Mouse (Mus musculus) layer of hippocampus, postnatal 10 days (tissue): Measurements from ENCODE around the gene Parva. TPM values are rescaled to one million over a fixed set of nuclear protein-coding genes. Genes with fewer than 3 reads are reported as not detected.

ENCODE experiments used
- DNase-seq, 2 experiments: peaks; one replicate each; pipeline ENCODE4 v3.0.0; 2021; ENCODE audit warnings: low spot score in 2 of 2
- total RNA-seq, 2 experiments: library from RNA; stranded (reverse); gene quantifications; 2 replicates each; pipeline ENCODE4 v1.2.3; 2021

Parva gene
- total RNA-seq, 2 experiments from 2014 or later, result 50.9 to 56.0 TPM

GRCm38 (mm10) chr7:112417598-112417997 lies 9.7 kb upstream of the Parva start:
- DNase-seq, result no peak

GRCm38 (mm10) chr7:112423438-112423837 lies 3.9 kb upstream of the Parva start:
- DNase-seq, result no peak

- DNase-seq, result no peak
These were observed 494 bp upstream of the Parva start for GRCm38 (mm10) chr7:112426811-112427210.

GRCm38 (mm10) chr7:112428158-112428535 lies 842 bp downstream of the Parva start:
- peak; percentile 74 to 80 for DNase-seq

- no peak for DNase-seq
These were observed 12.5 kb downstream of the Parva start for GRCm38 (mm10) chr7:112439846-112440245.

- no peak for DNase-seq
These were observed 17.1 kb downstream of the Parva start for GRCm38 (mm10) chr7:112444152-112444984.

- no peak for DNase-seq
These were observed 17.7 kb downstream of the Parva start for GRCm38 (mm10) chr7:112444985-112445367.

- no peak for DNase-seq
These were observed 19.2 kb downstream of the Parva start for GRCm38 (mm10) chr7:112446498-112446897.

GRCm38 (mm10) chr7:112449954-112450700 lies 22.8 kb downstream of the Parva start:
- DNase-seq, result no peak

- no peak for DNase-seq
These were observed 25.2 kb downstream of the Parva start for GRCm38 (mm10) chr7:112452471-112452870.

- DNase-seq, result no peak
These were observed 26.5 kb downstream of the Parva start for GRCm38 (mm10) chr7:112453805-112454214.

GRCm38 (mm10) chr7:112454380-112454779 lies 27.1 kb downstream of the Parva start:
- DNase-seq, result no peak

- no peak for DNase-seq
These were observed 27.6 kb downstream of the Parva start for GRCm38 (mm10) chr7:112454951-112455350.

GRCm38 (mm10) chr7:112455566-112456110 lies 28.3 kb downstream of the Parva start:
- DNase-seq, result no peak

GRCm38 (mm10) chr7:112457373-112457772 lies 30.1 kb downstream of the Parva start:
- no peak for DNase-seq

- DNase-seq, result no peak
These were observed 30.6 kb downstream of the Parva start for GRCm38 (mm10) chr7:112457920-112458319.

- peak in 1 of 2 experiments; percentile 25 for DNase-seq
These were observed 31.1 kb downstream of the Parva start for GRCm38 (mm10) chr7:112458440-112458839.

GRCm38 (mm10) chr7:112463074-112463473 lies 35.8 kb downstream of the Parva start:
- DNase-seq, result no peak

- DNase-seq, result no peak
These were observed 38.6 kb downstream of the Parva start for GRCm38 (mm10) chr7:112465920-112466319.

GRCm38 (mm10) chr7:112466786-112467185 lies 39.5 kb downstream of the Parva start:
- DNase-seq, result no peak

- peak in 1 of 2 experiments; percentile 21 for DNase-seq
These were observed 40.4 kb downstream of the Parva start for GRCm38 (mm10) chr7:112467687-112468111.

GRCm38 (mm10) chr7:112469817-112470216 lies 42.5 kb downstream of the Parva start:
- DNase-seq, result peak; percentile 85 to 88
